Mouse (Mus musculus): Measurements from ENCODE around the gene Gpr160. TPM values are rescaled to one million over a fixed set of nuclear protein-coding genes. Genes with fewer than 3 reads are reported as not detected.

The Gpr160 gene
- total RNA-seq, 2 experiments from 2014 or later = 70.8 to 103 TPM

GRCm38 (mm10) chr3:30896721-30897120 is 41.0 kb downstream of the Gpr160 start:
- ATAC-seq (replicated peaks; ENCODE audit: poor library complexity) = no peak

- no peak for ATAC-seq (replicated peaks; ENCODE audit: poor library complexity)
Measured at GRCm38 (mm10) chr3:30899407-30899806, 43.7 kb downstream of the Gpr160 start.

- no peak for ATAC-seq (replicated peaks; ENCODE audit: poor library complexity)
Measured at GRCm38 (mm10) chr3:30904658-30905057, 48.9 kb downstream of the Gpr160 start.

- ATAC-seq (replicated peaks; ENCODE audit: poor library complexity) = peak; percentile 44; the same call in 1 of the 2 replicates
Measured at GRCm38 (mm10) chr3:30917160-30917559, 61.4 kb downstream of the Gpr160 start.

- ATAC-seq (replicated peaks; ENCODE audit: poor library complexity) = no peak
Measured at GRCm38 (mm10) chr3:30927664-30928063, 71.9 kb downstream of the Gpr160 start.

GRCm38 (mm10) chr3:30929828-30930227 is 74.1 kb downstream of the Gpr160 start:
- no peak for ATAC-seq (replicated peaks; ENCODE audit: poor library complexity)

- ATAC-seq (replicated peaks; ENCODE audit: poor library complexity) = no peak
Measured at GRCm38 (mm10) chr3:30934384-30934783, 78.6 kb downstream of the Gpr160 start.

Other genes with a start within 250 kb of the Gpr160 start
- gene Lrriq4, start 211.4 kb upstream of the Gpr160 start, total RNA-seq (2015) = not detected in 2 replicates
- gene Lrriq4, start 211.4 kb upstream of the Gpr160 start, total RNA-seq (2017) = not detected in 2 replicates
- gene Lrrc34, start 208.1 kb upstream of the Gpr160 start, total RNA-seq (2015) = not detected in 2 replicates
- gene Lrrc34, start 208.1 kb upstream of the Gpr160 start, total RNA-seq (2017) = not detected in 2 replicates
- not detected in 2 replicates for gene Lrrc31, start 156.1 kb upstream of the Gpr160 start, total RNA-seq (2015)
- not detected in 2 replicates for gene Lrrc31, start 156.1 kb upstream of the Gpr160 start, total RNA-seq (2017)
- not detected in 2 replicates for gene Samd7, start 109.7 kb upstream of the Gpr160 start, total RNA-seq (2015)
- not detected in 2 replicates for gene Samd7, start 109.7 kb upstream of the Gpr160 start, total RNA-seq (2017)
- gene Sec62, start 63.1 kb upstream of the Gpr160 start, total RNA-seq (2015) = 90.6 and 93.2 TPM in 2 replicates
- 66.4 and 100 TPM in 2 replicates for gene Sec62, start 63.1 kb upstream of the Gpr160 start, total RNA-seq (2017)
- 24.0 and 26.8 TPM in 2 replicates for gene Phc3, start 113.5 kb downstream of the Gpr160 start, total RNA-seq (2015)
- gene Phc3, start 113.5 kb downstream of the Gpr160 start, total RNA-seq (2017) = 10.4 and 13.7 TPM in 2 replicates
- gene Prkci, start 139.8 kb downstream of the Gpr160 start, total RNA-seq (2015) = 20.1 TPM in 2 replicates
- 18.9 and 19.1 TPM in 2 replicates for gene Prkci, start 139.8 kb downstream of the Gpr160 start, total RNA-seq (2017)
- gene Skil, start 239.1 kb downstream of the Gpr160 start, total RNA-seq (2015) = 5.9 and 6.7 TPM in 2 replicates
- gene Skil, start 239.1 kb downstream of the Gpr160 start, total RNA-seq (2017) = 13.2 and 15.9 TPM in 2 replicates